Mouse (Mus musculus) C2C12 (cell line): Measurements from ENCODE around the gene Tmem258.

Source experiments
- CTCF ChIP-seq: IDR thresholded peaks from one replicate; pipeline ENCODE4 v1.5.1; 2011; ENCODE audit not compliant: control insufficient read depth, insufficient read depth, insufficient read length
- MAX ChIP-seq: IDR thresholded peaks from one replicate; pipeline ENCODE4 v1.6.1; 2011; ENCODE audit warnings: mild to moderate bottlenecking, control low read depth
- MYOD1 ChIP-seq: IDR thresholded peaks from one replicate; pipeline ENCODE4 v1.6.1; 2011; ENCODE audit warnings: low read depth; ENCODE audit not compliant: control insufficient read depth, insufficient read length

DNA sequence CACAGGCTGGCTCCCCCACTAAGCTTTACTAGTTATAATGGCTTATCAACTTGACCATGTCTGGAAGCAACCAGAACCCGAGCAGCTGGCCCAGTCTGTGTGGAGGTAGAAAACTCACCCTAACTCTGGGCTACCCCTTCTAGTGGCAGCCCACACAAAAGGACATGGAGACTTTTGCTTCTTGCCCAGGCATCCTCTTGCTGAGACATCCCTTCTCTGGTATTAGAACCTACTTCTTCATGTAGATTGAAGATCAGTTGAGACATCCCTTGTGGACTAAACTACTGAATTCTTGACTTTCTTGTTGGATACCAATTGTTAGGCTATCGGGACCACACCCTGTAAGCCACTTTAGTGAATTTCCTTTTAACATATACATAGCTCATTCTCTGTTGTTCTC is 5.5 kb upstream of the Tmem258 start:
- TF ChIP-seq CTCF: no peak
- TF ChIP-seq MYOD1: no peak
- no peak for TF ChIP-seq MAX
